ENCODE assay signal across 8 mouse cellular contexts in the genomic region with DNA sequence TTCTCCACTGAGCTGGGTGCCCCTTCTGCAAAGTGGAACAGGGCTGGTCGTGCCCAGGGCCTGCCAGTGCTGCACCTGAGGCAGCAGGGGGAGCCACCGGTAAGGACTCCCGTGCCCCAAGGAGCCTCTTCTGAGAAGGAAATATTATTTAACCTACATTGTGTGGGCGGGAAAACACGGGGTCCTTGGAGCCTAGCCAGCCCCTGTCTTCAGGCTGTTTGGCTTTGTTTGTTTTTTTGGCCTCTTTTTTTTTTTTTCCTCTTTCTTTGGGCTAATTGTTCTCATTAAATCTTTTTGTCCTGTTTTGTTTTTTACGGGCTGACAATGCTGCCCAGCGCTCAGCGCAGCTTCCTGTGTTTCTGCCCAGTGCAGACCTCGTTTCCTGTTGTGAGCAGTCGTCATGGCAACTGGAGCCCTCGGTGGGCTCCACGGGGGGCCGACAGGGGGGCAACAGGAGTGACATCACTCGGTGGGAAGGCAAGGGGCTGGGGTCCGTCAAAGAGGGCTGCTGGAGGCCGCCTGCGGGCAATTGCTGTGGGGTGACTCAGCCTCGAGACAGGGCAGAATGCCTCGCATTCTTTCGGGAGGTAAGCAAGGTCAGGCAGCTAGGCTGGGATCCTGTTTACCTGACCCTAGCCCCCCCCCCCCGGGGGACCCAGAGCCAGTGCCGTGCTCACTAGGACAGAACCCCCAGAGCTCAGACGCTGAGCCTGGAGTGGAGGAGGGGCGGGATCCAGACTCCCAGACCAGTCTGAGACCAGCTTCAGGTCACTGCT. TPM values are rescaled to one million over a fixed set of nuclear protein-coding genes. Genes with fewer than 3 reads are reported as not detected.
DNase-seq lines count a peak whose midpoint lies in the region; ATAC-seq and TF ChIP-seq lines count a peak whose summit lies in the region.

No protein-coding gene starts in this region.

- WGBS in cerebellum, adult 2 months = 3% methylated on average over 24 of the region's 24 CpGs
- 2% methylated on average over 24 of the region's 24 CpGs for WGBS in hindbrain, postnatal 0 days
- 3% methylated on average over 24 of the region's 24 CpGs for WGBS in liver, embryonic 11.5 days

- H3K9ac ChIP-seq in hindbrain, postnatal 0 days (replicated peaks; ENCODE audit: low read length) = peak overlapping the region; percentile 46
- peak overlapping the region; percentile 46 for H3K9ac ChIP-seq in liver, embryonic 11.5 days (ENCODE audit: low read depth, low read length)

- H3K4me3 ChIP-seq in cerebellum, adult 2 months (replicated peaks; ENCODE audit: insufficient read depth, low read depth, low read length) = peak overlapping the region; percentile 51
- H3K4me3 ChIP-seq in gastrocnemius, adult 2 months = peak overlapping the region; percentile 59
- H3K4me3 ChIP-seq in hindbrain, postnatal 0 days (ENCODE audit: low read length) = peak overlapping the region; percentile 23
- H3K4me3 ChIP-seq in liver, embryonic 11.5 days (ENCODE audit: low read depth, low read length) = peak overlapping the region; percentile 37

- H3K4me1 ChIP-seq in cerebellum, adult 2 months (ENCODE audit: control insufficient read depth, insufficient read depth, low read length) = peaks cover 8% of the 10 kb centered on the region
- H3K4me1 ChIP-seq in hindbrain, postnatal 0 days (ENCODE audit: insufficient read depth, low read length) = peaks cover 31% of the 10 kb centered on the region
- H3K4me1 ChIP-seq in liver, embryonic 11.5 days (replicated peaks; ENCODE audit: control insufficient read depth, insufficient read depth, low read length) = peaks cover 20% of the 10 kb centered on the region

- DNase-seq in left cerebral cortex, postnatal 14 days (ENCODE audit: low spot score in 2 of 2) = peak; percentile 55 to 58
- DNase-seq in left cerebral cortex, adult 9 months (ENCODE audit: low spot score in 2 of 2) = no peak
- peak; percentile 78 to 80 for DNase-seq in cerebellum, adult 2 months
- peak; percentile 71 for DNase-seq in gastrocnemius, adult 2 months
- DNase-seq in hindbrain, postnatal 0 days (ENCODE audit: low spot score) = peak; percentile 84
- no peak for DNase-seq in liver, embryonic 11.5 days (ENCODE audit: low spot score)
- peak; percentile 82 for DNase-seq in testis, postnatal 10 days (ENCODE audit: low spot score)

- TF ChIP-seq CTCF in cerebellum, adult 2 months (IDR thresholded peaks at IDR 0.05; ENCODE audit: borderline replicate concordance, insufficient read depth, low read depth, low read length) = peak; percentile 86
- peak; percentile 80 for TF ChIP-seq CTCF in gastrocnemius, adult 2 months (IDR thresholded peaks at IDR 0.05)
- peak; percentile 66 for TF ChIP-seq CTCF in hindbrain, postnatal 0 days (IDR thresholded peaks at IDR 0.05; ENCODE audit: low read depth)

- intact Hi-C loops in left cerebral cortex, postnatal 14 days (cut with DNase I) = loop anchor here (2.0 kb wide), 1 partner anchor 56 kb away; no protein-coding TSS in a partner anchor
- intact Hi-C loops in gastrocnemius, adult 2 months (cut with DNase I) = loop anchor here (1.0 kb wide), 1 partner anchor 100 kb away; no protein-coding TSS in a partner anchor

- H3K27me3 ChIP-seq in cerebellum, adult 2 months (ENCODE audit: control insufficient read depth, insufficient read depth, low read length) = no peaks in the 10 kb centered on the region
- no peaks in the 10 kb centered on the region for H3K27me3 ChIP-seq in hindbrain, postnatal 0 days (ENCODE audit: insufficient read depth, low read length)
- H3K27me3 ChIP-seq in liver, embryonic 11.5 days (replicated peaks; ENCODE audit: control insufficient read depth, insufficient read depth, low read length) = no peaks in the 10 kb centered on the region

- H3K27ac ChIP-seq in cerebellum, adult 2 months (ENCODE audit: insufficient read depth, low read length) = peak overlapping the region; percentile 51
- H3K27ac ChIP-seq in gastrocnemius, adult 2 months = peak overlapping the region; percentile 87
- peak overlapping the region; percentile 59; the same call in 1 of the 2 replicates for H3K27ac ChIP-seq in hindbrain, postnatal 0 days
- H3K27ac ChIP-seq in liver, embryonic 11.5 days (ENCODE audit: low read depth, low read length) = peak overlapping the region; percentile 34; the same call in 1 of the 2 replicates

- ATAC-seq in hindbrain, postnatal 0 days = peak; percentile 62
- peak; percentile 25; the same call in 1 of the 2 replicates for ATAC-seq in liver, embryonic 11.5 days (replicated peaks; ENCODE audit: low FRiP score)
- ATAC-seq in monocyte, adult 5-6 weeks (replicated peaks; ENCODE audit: insufficient number of reproducible peaks, low FRiP score, low TSS enrichment, poor library complexity, severe bottlenecking) = 0 out of 2 replicates have a peak, but pooled peaks have one; percentile 45

- no peak for TF ChIP-seq POLR2A in cerebellum, adult 2 months (IDR thresholded peaks at IDR 0.05; ENCODE audit: borderline replicate concordance, insufficient read depth, low read length)

- no peaks in the 10 kb centered on the region for H3K36me3 ChIP-seq in hindbrain, postnatal 0 days (ENCODE audit: insufficient read depth, low read length)
- no peaks in the 10 kb centered on the region for H3K36me3 ChIP-seq in liver, embryonic 11.5 days (ENCODE audit: control insufficient read depth, insufficient read depth, low read length)

- no peaks in the 10 kb centered on the region for H3K9me3 ChIP-seq in hindbrain, postnatal 0 days (ENCODE audit: low read length)
- no peaks in the 10 kb centered on the region for H3K9me3 ChIP-seq in liver, embryonic 11.5 days (ENCODE audit: control insufficient read depth, low read length)

- peak overlapping the region; percentile 54 for H3K4me2 ChIP-seq in hindbrain, postnatal 0 days (ENCODE audit: low read depth, low read length)
- peak overlapping the region; percentile 66 for H3K4me2 ChIP-seq in liver, embryonic 11.5 days

RNA-seq across cellular contexts. Expression of a gene that starts 20.5 kb away (rescaled TPM):
- 10 to 100 TPM in 1 of 2 experiments, 1 to 10 TPM in 1; 9.9 to 11.9 TPM for total RNA-seq in left cerebral cortex, postnatal 14 days (2021)
- polyA plus RNA-seq in cerebellum, adult 2 months (2012; rRNA removed) = 89.6 and 96.3 TPM in 2 replicates
- 10 to 100 TPM; 18.9 to 19.6 TPM for total RNA-seq in gastrocnemius, adult 2 months (2021)
- total RNA-seq in hindbrain, postnatal 0 days (2014; rRNA removed) = 5.1 and 9.5 TPM in 2 replicates
- 2.9 and 3.1 TPM in 2 replicates for polyA plus RNA-seq in hindbrain, postnatal 0 days (2015; fragmentation: Nextera tagmentation; extraction: Ambion mirVana)
- 2.5 TPM in 2 replicates for polyA plus RNA-seq in liver, embryonic 11.5 days (2014; fragmentation: Nextera tagmentation; extraction: Ambion mirVana)
- 17.8 to 33.8 TPM (median 17.9 TPM) in 3 replicates for total RNA-seq in monocyte, adult 5-6 weeks (2017)

RNA-seq across cellular contexts. Expression of a gene that starts 59.0 kb away (rescaled TPM):
- 1 to 10 TPM; 4.2 to 5.1 TPM for total RNA-seq in left cerebral cortex, postnatal 14 days (2021)
- polyA plus RNA-seq in cerebellum, adult 2 months (2012; rRNA removed) = 3.3 and 3.6 TPM in 2 replicates
- 1 to 10 TPM; 2.4 to 2.6 TPM for total RNA-seq in gastrocnemius, adult 2 months (2021)
- total RNA-seq in hindbrain, postnatal 0 days (2014; rRNA removed) = 3.5 and 5.3 TPM in 2 replicates
- polyA plus RNA-seq in hindbrain, postnatal 0 days (2015; fragmentation: Nextera tagmentation; extraction: Ambion mirVana) = 3.9 and 4.5 TPM in 2 replicates
- polyA plus RNA-seq in liver, embryonic 11.5 days (2014; fragmentation: Nextera tagmentation; extraction: Ambion mirVana) = 72.8 and 76.7 TPM in 2 replicates
- 85.0 to 218 TPM (median 113 TPM) in 3 replicates for total RNA-seq in monocyte, adult 5-6 weeks (2017)

Comparison
In these comparisons a context has a peak if more than half of its experiments do, and no peak if none do; other contexts are left out.
1. DNase-seq: peak in left cerebral cortex, postnatal 14 days (2 of 2), cerebellum, adult 2 months (2 of 2), gastrocnemius, adult 2 months (single experiment), hindbrain, postnatal 0 days (single experiment) and testis, postnatal 10 days (single experiment); none in left cerebral cortex, adult 9 months (0 of 2) and liver, embryonic 11.5 days (single experiment).
2. H3K27ac ChIP-seq: peak in every context shown above with its lines; median percentile 87 in gastrocnemius, adult 2 months; 59 in hindbrain, postnatal 0 days; 51 in cerebellum, adult 2 months; 34 in liver, embryonic 11.5 days.
3. RNA of a gene that starts 59.0 kb away (total RNA-seq): 85.0 to 218 TPM in monocyte, adult 5-6 weeks; 4.2 to 5.1 TPM in left cerebral cortex, postnatal 14 days, 3.5 to 5.3 TPM in hindbrain, postnatal 0 days and 2.4 to 2.6 TPM in gastrocnemius, adult 2 months; every median in the first group is over 10 times any median in the second.
4. Peak in every context shown above with its lines, with median percentiles within 50 percentile points of each other: H3K4me3 ChIP-seq, CTCF ChIP-seq and ATAC-seq.